Comparison of ENCODE assay signal across 9 mouse cellular contexts in genomic region chr13:56167446-56168402, GRCm38 (mm10). TPM values are rescaled to one million over a fixed set of nuclear protein-coding genes. Genes with fewer than 3 reads are reported as not detected.
DNase-seq lines count a peak whose midpoint lies in the region; ATAC-seq and TF ChIP-seq lines count a peak whose summit lies in the region.
"Had no signal": no experiment of that assay in that cellular context is flagged by ENCODE, and none has a peak within 500 bp of the region (broad histone marks: within the 10 kb centered on the region; RNA-seq: fewer than 3 reads in every experiment).

No protein-coding gene starts in this region.

- H3K9ac ChIP-seq in lung, postnatal 0 days (replicated peaks; ENCODE audit: low read depth): no peak overlapping the region

- H3K36me3 ChIP-seq in hindbrain, embryonic 10.5 days: no peaks in the 10 kb centered on the region
- no peaks in the 10 kb centered on the region for H3K36me3 ChIP-seq in lung, postnatal 0 days (ENCODE audit: insufficient read depth, low read length)

- no peak for DNase-seq in lung, adult 2 months
- DNase-seq in lung, adult 18-20 months: no peak
- DNase-seq in hindbrain, embryonic 10.5 days (ENCODE audit: low spot score): no peak
- peak; percentile 54 for DNase-seq in lung, postnatal 0 days (ENCODE audit: low spot score)
- DNase-seq in thymus, postnatal 0 days (ENCODE audit: low spot score): peak; percentile 50
- DNase-seq in layer of hippocampus, adult 8-10 months (ENCODE audit: low spot score in 2 of 2): no peak
- no peak for DNase-seq in ovary, postnatal 14 days (ENCODE audit: low spot score)

- no peak overlapping the region for H3K4me3 ChIP-seq in lung, adult 2 months (replicated peaks; ENCODE audit: extremely low read depth, low read depth, low read length)
- H3K4me3 ChIP-seq in cortical plate, adult 2 months (ENCODE audit: insufficient read depth, low read length): no peak overlapping the region
- no peak overlapping the region for H3K4me3 ChIP-seq in hindbrain, embryonic 10.5 days
- H3K4me3 ChIP-seq in lung, postnatal 0 days (ENCODE audit: low read depth, low read length): no peak overlapping the region
- H3K4me3 ChIP-seq: erythroblast, embryonic 14.5 days had no signal

- no peak for TF ChIP-seq POLR2A in lung, adult 2 months (IDR thresholded peaks at IDR 0.05; ENCODE audit: borderline replicate concordance, extremely low read depth, low read depth, low read length)
- no peak for TF ChIP-seq POLR2A in cortical plate, adult 2 months (IDR thresholded peaks at IDR 0.05; ENCODE audit: extremely low read depth, insufficient read depth, low read length)

- H3K27me3 ChIP-seq in hindbrain, embryonic 10.5 days (ENCODE audit: insufficient read depth, poor library complexity, severe bottlenecking): peaks cover 4% of the 10 kb centered on the region; the same call in 1 of the 2 replicates
- H3K27me3 ChIP-seq in lung, postnatal 0 days (replicated peaks; ENCODE audit: insufficient read depth, low read length): no peaks in the 10 kb centered on the region

- ATAC-seq in lung, postnatal 0 days: peak; percentile 68

- H3K9me3 ChIP-seq in hindbrain, embryonic 10.5 days: no peaks in the 10 kb centered on the region
- H3K9me3 ChIP-seq in lung, postnatal 0 days (ENCODE audit: low read length): no peaks in the 10 kb centered on the region

- H3K27ac ChIP-seq in cortical plate, adult 2 months (ENCODE audit: insufficient read depth, low read length): no peak overlapping the region
- peak overlapping the region; percentile 67 for H3K27ac ChIP-seq in hindbrain, embryonic 10.5 days
- no peak overlapping the region for H3K27ac ChIP-seq in lung, postnatal 0 days (ENCODE audit: low read length)

- H3K4me1 ChIP-seq in lung, adult 2 months (ENCODE audit: control insufficient read depth, insufficient read depth, low read length): no peaks in the 10 kb centered on the region
- H3K4me1 ChIP-seq in cortical plate, adult 2 months (ENCODE audit: control insufficient read depth, insufficient read depth, low read length): no peaks in the 10 kb centered on the region
- peaks cover 16% of the 10 kb centered on the region for H3K4me1 ChIP-seq in hindbrain, embryonic 10.5 days (replicated peaks)
- H3K4me1 ChIP-seq in lung, postnatal 0 days (ENCODE audit: insufficient read depth, low read depth, low read length): no peaks in the 10 kb centered on the region

- no peak overlapping the region for H3K4me2 ChIP-seq in lung, postnatal 0 days (replicated peaks; ENCODE audit: low read depth, low read length)

- no peak for TF ChIP-seq EP300 in lung, postnatal 0 days (IDR thresholded peaks at IDR 0.05)

- WGBS in lung, adult 2 months: 32% methylated on average over 13 of the region's 14 CpGs
- 33% methylated on average over 14 of the region's 14 CpGs for WGBS in hindbrain, embryonic 10.5 days
- WGBS in lung, postnatal 0 days: 22% methylated on average over 8 of the region's 14 CpGs

- peak; percentile 82 for TF ChIP-seq CTCF in lung, adult 2 months (IDR thresholded peaks at IDR 0.05; ENCODE audit: insufficient read depth, low read length)
- TF ChIP-seq CTCF in cortical plate, adult 2 months (IDR thresholded peaks at IDR 0.05; ENCODE audit: extremely low read depth, insufficient read depth, low read length): peak; percentile 70
- TF ChIP-seq CTCF in lung, postnatal 0 days (IDR thresholded peaks at IDR 0.05): peak; percentile 81

RNA-seq across cellular contexts. Expression of gene Tifab, which starts 11.0 kb away (rescaled TPM):
- 9.2 and 13.9 TPM in 2 replicates for polyA plus RNA-seq in lung, adult 2 months (2012; rRNA removed)
- 2.4 and 2.5 TPM in 2 replicates for polyA plus RNA-seq in cortical plate, adult 2 months (2012; rRNA removed)
- 1.2 and 1.4 TPM in 2 replicates for polyA plus RNA-seq in hindbrain, embryonic 10.5 days (2016; fragmentation: Nextera tagmentation; extraction: Ambion mirVana)
- 4.8 and 6.6 TPM in 2 replicates for polyA plus RNA-seq in lung, postnatal 0 days (2015; fragmentation: Nextera tagmentation; extraction: Ambion mirVana)
- 4.8 and 5.4 TPM in 2 replicates for polyA plus RNA-seq in thymus, postnatal 0 days (2015; fragmentation: Nextera tagmentation; extraction: Ambion mirVana)
- 1 to 10 TPM; 1.6 to 7.4 (median 3.9) TPM for total RNA-seq in layer of hippocampus, adult 8-10 months (2022)

RNA-seq across cellular contexts. Expression of gene H2afy, which starts 31.6 kb away (rescaled TPM):
- polyA plus RNA-seq in lung, adult 2 months (2012; rRNA removed): 85.2 and 110 TPM in 2 replicates
- polyA plus RNA-seq in cortical plate, adult 2 months (2012; rRNA removed): 110 and 116 TPM in 2 replicates
- polyA plus RNA-seq in hindbrain, embryonic 10.5 days (2016; fragmentation: Nextera tagmentation; extraction: Ambion mirVana): 494 and 510 TPM in 2 replicates
- polyA plus RNA-seq in lung, postnatal 0 days (2015; fragmentation: Nextera tagmentation; extraction: Ambion mirVana): 126 and 138 TPM in 2 replicates
- polyA plus RNA-seq in thymus, postnatal 0 days (2015; fragmentation: Nextera tagmentation; extraction: Ambion mirVana): 439 and 462 TPM in 2 replicates
- total RNA-seq in layer of hippocampus, adult 8-10 months (2022): 100 to 1,000 TPM; 118 to 123 (median 120) TPM

Comparison
In these comparisons a context has a peak if more than half of its experiments do, and no peak if none do; other contexts are left out.
1. DNase-seq: peak in lung, postnatal 0 days (single experiment) and thymus, postnatal 0 days (single experiment); none in lung, adult 2 months (single experiment), lung, adult 18-20 months (0 of 2), hindbrain, embryonic 10.5 days (single experiment), layer of hippocampus, adult 8-10 months (0 of 2) and ovary, postnatal 14 days (single experiment).
2. Peak in every context shown above with its lines, with median percentiles within 50 percentile points of each other: CTCF ChIP-seq.